Mouse (Mus musculus) right cerebral cortex, postnatal 25 days (tissue): ENCODE measurements around the gene Mgll.
A peak's percentile ranks its signal among the peaks of the same experiment; 100 is the strongest.

Source experiments
- DNase-seq: peaks from one replicate; pipeline ENCODE4 v3.0.0; 2022

The Mgll gene

DNA sequence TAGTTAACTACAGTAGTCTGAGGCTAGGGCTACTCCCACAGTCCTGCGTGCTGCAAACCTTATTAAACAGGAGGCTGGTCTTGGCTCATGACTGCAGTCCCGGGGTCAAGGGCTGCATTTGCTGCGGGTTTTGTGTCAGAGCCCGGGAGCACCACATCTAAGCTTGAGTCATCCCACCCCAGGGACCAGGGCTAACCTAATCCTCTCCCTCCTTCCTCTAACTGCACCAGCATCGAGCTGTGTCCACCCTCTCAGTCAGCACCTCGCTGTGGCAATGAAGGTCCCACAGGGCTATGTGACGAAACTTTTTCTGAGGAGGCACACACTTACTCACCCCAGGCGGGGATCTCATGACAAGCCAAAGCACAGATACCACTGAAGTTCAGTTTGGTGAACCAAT, 22.1 kb downstream of the Mgll start:
- no peak for DNase-seq

DNA sequence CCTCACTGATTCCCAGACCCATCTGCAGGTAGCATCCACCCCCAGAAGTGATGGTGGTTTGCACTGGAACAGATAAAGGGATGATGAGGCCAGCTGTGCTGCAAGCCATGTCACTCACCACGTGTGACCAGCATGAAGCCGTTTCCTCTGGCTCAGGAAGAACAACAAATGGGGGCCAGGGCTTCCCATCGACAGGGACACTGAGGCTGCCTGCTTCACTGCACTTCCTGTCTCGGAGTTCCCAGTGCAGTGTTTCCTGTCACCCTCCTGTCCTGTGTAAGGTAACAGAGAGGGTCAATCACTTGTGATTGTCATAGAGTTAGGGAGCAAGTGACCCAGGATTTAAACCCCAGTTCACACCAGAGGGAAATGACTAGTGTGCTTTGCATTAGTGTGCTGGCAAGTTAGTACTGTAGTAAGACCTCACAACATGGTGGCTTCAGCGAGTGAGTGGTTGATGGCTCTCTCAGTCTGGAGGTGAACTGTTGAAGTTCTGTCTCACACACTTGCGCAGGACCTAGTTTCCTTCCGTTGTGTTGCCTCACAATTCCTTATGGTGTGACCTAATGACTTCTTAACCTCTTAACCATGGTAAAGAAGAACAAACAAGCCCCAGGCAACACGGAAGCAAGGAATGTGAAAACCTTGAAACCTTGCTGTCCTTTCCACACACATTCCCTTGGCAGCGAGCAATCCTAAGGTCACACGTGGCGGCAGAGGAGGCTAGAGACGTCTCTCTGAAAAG, 23.3 kb downstream of the Mgll start:
- no peak for DNase-seq

DNA sequence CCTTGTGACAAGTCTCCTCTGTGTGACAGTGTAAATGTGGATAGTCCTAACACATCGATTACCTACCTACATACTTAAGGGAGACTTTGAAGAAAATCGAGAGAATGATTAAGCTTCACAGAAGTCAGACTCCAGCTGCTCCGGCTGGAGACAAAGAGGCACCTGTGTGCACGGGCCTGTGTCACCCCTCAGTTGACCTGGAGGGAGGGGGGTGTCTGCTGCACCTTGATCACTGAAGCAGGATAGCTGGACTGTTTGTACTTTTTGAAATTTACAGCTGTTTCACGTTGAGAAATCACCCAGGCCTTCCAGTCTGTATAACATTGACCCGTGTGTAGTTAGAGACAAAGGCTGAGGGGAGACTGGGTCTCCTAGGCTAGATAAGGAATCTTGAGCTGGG, 26.7 kb downstream of the Mgll start:
- no peak for DNase-seq

DNA sequence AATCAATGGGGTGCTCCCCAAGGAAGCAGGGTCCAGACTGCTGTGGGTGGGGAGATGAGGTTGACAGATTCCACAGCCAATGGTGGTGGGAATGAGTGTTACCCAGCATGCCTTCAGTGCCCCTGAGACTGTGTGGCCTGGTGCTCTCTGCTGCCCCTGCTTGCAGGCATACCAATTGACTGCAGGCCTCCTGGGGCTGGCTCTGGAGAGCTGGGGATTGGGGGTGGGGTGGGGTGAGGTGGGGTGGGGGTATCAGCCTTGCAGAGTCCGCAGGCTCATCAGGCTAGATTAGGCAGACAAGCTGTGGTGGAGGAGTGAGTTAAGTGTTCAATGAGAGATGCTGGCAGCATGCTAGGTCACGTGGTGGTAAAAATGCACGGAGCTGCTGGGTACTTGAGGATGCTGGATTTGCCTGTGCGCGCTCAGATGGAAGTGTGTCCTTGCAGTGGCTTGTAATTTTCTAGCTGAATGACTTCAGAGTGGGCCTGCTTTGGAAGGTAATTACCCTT, 28.6 kb downstream of the Mgll start:
- no peak for DNase-seq

DNA sequence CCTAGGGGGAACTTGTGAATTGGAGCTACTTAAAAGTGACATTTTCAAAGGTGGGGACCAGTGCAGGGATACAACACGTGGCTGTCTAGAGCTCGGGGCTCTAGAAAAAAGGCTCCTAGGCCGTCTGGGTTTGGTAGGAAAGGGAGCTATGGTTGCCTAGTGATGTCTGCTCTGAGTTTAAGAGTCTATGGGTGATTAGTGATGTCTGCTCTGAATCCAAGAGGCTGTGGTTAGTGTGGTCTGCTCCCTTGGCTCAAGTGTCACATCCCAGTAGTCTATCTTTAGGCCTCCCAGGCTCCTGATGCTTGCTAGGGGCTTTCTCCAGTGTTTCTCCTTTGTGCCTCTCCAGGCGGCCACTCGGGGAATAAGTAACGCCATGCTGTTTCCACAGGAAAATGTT, 29.4 kb downstream of the Mgll start:
- DNase-seq = no peak

DNA sequence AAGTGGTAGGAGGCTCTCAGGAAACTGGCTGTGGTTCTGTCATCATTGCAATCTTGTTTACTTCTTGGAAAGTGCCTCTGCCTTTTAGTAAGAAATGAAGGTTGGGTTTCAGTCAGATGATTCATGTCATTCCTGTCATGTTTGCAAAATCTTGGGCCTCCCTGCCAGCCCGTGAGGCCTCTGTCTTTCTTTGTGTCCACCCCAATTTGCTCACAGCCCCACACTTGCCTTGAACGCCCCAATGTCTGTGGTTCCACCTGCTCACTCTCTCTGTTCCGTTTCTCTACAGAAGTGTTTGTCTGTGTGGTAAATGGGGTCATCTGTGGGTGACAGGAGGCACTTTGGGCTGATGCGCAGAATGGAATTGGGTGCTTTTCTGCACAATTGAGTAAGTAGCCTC, 32.8 kb downstream of the Mgll start:
- no peak for DNase-seq

DNA sequence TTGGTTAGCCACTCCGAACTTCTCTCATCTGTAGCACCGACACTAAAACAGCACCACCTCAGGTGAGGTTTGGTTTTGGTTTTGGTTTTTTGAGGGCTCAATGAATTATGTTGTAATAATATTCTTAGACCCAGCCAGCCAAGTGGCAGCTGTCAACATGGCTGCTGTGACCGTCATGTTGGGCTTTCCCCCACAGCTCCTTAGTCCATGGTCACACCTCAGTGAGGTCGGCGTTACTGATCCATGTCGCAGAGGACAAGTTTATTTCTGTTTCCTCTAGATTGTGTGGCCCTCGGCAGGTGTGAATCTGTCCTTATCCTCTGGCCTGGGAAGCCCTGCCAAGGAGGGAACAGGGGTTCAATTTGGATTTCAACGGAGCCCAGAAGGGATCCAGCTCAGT, 33.9 kb downstream of the Mgll start:
- no peak for DNase-seq

DNA sequence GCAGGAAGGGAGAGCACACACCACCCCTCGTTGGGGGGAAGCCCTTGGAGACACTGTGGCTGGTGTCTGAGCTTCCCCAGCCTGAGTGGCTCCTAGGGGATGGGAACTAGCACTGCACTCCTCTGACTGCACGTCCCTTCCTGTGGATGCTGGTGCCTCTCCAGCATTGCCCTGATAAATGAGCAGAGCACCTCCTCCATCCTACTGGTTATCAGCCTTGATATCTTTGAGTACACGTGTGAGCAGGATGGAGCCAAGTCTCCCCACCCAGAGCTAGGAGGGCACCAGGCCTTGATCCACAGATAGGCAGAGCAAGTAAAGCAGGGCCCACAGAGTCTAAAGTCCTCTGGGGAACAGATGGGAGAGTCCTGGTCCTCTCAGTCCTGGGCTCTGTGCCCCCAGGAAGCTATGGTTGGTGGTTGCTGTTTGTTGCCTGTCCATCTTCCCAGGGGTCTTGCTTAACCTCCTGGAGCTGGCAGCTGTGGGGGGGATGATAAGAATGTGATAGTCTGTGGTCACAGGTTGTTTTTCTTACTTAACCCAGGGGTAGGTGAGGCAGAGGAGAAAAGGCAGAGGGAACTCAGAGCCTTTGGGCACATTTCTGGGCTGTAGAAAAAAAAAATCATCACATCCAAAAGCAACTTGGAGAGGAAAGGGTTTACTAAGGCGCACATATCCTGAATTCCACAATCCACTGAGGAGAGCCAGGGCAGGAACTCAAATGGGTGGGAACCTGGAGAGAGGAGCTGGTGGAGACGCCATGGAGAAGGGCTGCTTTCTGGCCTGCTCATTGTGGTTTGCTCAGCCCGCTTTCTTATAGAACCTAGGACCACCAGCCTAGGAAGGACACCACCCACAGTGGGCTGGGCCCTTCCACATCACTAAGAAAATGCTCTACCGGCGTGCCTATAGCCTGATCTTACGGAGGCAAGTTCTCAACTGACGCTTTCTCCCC, 34.6 kb downstream of the Mgll start:
- DNase-seq = no peak

DNA sequence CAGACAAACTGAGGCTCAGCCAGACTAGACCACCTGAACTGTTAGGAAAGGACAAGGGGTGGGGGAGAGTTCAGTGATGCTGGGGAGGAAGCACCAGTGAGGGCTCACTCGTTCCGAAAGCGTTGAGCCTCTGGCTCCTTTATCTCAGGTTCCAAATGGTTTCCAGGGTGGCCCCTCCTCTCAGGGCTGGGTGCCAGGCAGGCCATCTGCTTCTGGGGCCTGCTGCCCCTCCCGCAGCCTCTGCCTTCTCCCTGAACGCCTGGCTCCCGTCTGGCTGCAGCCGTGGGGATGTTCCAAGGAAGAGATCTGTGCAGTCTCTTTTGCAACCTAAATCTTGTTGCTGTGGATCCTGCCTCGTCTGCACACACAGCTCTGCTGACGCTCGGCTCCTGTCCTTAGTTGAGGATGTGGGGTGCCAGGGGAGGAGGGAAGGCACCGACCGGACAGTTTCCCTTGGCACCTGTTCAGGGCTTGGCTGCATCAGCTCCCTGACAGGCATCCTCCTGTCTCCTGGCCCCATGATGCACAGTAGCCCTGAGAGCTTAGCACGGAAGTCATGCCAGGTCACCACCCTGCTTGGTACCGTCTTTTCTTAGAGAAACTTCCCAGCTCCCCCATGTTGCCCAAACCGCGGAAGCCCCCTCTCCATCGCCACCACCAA, 35.7 kb downstream of the Mgll start:
- DNase-seq = peak; percentile 84

DNA sequence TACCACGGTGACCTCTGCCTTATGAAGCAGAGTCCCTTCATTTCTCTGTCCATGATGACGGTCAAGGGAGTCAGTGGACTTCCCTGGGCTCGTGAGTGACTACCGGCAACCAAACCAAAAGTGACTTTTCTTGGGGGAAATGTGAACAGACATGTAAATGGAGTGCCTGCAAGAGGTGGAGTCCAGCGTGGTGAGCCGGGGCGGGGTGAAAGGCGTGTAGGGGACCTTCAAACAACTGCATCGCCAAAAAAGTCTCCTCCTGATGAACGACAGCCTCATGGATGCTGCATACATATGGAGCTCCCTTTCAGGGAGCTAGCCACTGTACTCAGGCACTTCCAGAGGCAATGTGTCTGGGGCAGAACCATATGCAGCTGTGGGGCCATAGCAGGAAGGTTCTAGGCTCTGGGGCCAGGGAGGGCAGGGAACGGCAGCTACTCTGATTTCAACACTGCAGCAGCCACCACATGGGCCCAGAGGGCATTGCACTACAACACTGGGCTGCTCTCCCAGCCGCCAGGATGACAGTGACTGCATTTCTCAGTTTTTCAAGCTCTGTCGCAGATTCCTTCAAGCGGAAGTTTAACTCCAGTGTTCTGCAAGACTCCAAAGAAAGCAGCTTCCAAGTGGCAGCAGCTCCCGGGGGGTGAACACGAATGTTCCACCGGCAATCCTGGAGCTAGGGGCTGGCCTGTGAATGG, 36.9 kb downstream of the Mgll start:
- DNase-seq = no peak

DNA sequence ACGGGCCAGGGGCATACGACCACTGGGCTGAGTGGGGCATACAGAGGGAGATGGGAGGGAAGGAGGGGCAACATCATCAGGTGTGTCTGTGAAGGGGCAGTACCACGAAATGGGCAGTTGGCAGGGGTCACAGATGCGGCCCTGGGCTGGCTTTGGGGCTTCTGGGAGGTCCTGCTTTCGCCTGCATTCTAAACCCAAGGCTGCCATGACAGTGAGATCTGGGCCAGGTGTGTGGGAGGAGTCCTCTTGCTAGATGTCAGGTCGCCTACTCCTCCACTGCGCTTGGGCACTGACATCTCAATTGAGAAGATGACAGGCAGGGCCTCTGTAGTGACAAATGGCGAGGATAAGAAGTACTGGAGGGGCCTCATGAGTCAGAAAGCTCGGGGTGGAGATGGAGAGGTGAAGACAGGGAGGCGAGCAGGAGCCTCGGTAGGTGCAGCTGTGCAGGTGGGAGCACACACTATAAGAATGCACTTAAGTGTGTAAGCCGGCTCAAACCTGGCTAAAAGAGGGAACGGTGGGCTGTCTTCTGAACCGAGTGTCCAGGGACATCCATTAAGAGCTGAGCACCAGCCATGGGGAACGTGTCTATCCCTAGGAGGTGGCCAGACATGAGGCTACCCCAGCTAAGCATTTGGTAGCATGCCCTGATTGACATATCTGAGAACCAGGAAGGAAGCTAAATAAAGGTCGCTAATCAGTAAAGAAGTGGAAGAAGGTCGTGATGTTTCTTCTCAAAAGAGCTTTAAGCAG, 37.6 kb downstream of the Mgll start:
- DNase-seq = no peak

DNA sequence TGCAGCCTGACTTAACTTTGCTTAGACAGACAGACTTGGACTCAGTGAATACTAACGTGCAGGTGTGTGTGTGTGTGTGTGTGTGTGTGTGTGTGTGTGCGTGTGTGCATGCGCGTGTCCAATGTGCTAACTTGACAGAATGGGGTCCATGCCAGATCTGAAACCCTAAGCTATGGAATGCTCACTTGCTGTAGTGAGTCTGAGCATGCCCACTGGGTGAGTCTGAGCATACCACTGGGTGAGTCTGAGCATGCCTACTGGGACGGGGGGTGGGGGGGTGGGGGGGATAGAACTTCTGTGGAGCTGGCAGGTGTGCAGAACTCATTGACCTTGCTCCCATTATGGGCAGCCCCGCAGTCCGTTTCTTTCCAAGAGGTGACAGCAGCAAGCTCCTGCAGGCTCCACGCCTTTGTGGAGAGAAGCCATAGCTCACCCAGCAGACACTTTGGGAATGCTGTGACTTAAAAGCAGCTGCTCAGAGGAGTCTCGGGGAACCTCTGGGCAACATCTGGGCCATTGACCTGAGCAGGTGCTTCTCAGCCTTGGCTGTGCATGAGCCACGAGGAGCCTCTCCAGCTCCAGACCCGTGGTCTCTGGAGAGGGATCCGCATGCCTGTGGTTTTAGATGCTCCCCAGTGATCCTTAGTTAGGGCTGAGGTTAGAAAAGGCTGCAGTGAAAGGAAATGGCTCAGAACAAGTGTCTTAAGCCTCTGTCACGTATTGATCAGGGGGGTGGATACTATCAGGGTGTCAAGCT, 38.4 kb downstream of the Mgll start:
- DNase-seq = no peak

DNA sequence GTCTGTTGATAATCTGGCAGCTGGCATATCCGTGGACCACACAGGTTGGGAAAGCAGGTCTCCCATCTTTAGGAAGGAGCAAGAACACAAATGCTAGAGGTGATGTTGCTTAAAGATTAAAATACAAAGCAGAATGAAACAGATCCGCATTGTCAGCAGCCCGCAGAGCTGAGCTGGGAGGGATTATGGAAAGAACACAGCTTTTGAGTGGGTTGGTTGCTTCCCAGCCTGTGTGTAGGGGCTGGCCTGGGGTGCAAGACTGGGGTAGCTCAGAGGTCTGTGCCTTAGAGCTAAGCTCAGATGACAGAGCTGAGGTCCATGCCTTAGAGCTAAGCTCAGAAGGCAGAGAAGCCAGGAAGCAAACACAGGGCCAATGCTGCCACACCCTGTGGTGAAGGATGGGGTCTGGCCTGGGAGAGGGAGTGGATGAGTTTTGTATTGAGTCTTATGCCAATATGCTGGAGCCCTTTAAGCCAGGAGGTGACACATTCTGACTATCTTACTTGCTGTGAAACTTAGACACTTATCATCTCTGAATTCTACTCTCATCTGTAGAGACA, 39.4 kb downstream of the Mgll start:
- no peak for DNase-seq

DNA sequence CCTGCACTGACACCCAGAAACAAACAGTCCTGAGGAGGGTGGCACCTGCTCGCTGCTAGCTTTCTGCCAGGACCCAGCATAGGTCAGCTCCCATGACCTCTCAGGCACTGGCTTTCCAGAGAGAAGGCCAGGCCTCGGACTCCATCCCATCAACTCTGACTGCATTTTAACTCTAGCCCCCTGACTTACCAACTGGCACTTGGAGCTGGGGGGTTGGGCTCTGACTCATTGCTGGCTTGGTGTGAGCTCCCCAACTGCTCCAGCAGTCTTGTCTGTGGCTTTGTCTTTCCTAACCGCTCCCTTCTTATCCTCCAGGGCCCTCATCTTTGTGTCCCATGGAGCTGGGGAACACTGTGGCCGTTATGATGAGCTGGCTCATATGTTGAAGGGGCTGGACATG, 40.1 kb downstream of the Mgll start:
- DNase-seq = no peak

DNA sequence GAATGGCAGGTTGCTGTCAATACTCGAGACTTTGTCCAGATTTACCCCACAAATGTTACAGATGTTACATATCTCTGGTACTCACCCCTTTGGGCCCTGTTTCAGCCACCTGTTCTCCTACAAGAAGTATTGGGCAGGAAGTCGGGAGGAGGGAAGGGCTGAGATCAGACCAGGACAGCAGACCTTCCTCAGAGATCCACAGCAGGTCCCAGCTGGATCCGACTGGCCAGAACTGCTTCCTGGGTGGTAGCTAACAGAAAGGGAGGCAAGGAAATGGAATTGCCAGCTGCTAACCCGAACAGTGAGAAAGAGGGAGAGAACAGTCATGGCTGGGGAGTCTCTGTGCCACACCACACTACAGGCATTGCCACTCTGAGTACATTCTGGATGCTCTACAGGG, 43.5 kb downstream of the Mgll start:
- DNase-seq = no peak

DNA sequence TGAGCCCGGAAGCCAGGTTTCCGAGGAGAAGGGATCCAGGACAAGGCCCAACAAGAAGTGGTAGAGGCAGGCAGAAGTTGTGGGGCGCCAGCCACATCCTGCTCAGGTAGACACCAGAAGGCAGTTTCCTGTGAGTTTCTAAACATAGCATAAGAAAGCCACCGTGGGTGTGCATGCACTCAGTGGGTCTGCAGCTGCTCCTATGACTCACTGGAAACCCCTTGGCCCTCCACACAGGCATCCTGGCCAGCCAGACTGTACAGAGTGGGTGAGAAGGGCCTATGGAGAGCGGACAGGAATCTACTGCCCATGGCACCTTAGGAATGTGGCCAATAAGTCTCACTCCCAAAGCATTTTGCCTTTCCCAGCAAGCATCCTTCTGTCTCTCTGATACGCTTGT, 45.5 kb downstream of the Mgll start:
- DNase-seq = no peak

DNA sequence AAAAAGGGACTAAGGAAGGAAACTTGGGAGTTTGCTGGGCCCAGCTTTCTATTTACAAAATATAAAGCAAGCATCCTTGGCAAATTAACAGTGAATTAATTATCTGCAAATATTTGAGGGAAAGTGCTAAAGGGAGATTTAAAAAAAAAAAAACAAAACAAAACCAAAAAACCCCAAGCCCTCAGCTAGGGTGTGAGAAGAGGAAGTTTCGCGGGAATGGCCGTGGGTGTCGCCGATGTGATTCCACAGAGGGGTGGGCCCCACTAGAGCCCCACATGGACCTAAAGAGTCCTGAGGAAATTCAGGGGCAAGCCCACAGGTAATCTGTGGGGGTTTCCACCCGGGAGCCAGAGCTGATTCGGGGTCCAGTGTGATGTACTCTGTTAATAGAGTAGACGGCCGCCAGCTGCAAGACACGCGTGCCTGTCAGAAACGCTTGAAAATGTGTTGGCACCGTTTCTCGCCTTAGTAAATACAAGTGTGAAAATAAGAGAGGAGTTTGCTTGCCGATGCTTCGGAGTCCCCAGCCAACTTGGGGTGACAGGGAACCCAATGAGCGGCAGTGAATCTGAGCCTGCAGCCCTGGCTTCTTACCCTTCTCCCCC, 46.2 kb downstream of the Mgll start:
- no peak for DNase-seq

DNA sequence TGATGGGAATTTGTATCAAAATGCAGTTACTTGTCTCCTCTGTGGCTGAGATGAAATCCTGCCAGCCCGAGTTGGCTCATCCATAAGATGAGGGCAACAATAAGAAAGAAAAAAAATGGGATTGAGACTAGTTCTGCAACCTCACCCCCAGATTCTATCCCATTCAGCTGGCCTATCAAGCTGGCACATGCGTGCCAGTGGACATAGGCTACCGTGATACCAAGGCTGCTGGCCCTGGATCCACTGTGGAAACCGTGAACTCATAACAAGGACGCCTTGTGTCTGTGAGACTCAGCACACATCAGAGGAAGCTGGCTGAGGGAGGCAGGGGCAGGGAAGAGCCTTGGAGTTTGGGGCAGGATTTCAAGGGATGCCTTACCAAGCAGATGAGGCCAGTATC, 46.8 kb downstream of the Mgll start:
- no peak for DNase-seq

DNA sequence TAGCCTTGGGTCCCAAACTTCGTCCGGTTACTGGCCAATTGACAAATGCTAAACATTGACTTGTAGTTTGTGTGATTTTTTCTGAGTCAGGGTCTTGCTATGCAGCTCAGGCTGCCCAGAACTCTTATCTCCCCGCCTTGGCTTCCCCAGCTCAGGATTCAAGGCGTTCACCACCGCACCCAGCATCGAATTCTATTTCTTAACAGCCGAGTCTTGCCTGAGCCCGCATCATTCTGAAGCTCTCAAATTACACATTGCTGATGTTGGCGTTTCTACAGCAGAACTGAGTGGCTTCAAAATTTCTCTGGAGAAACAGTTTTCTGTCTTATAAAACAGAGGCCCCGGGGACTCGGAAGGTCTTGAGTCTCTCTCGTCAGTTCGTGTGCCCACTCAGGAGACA, 47.8 kb downstream of the Mgll start:
- no peak for DNase-seq

DNA sequence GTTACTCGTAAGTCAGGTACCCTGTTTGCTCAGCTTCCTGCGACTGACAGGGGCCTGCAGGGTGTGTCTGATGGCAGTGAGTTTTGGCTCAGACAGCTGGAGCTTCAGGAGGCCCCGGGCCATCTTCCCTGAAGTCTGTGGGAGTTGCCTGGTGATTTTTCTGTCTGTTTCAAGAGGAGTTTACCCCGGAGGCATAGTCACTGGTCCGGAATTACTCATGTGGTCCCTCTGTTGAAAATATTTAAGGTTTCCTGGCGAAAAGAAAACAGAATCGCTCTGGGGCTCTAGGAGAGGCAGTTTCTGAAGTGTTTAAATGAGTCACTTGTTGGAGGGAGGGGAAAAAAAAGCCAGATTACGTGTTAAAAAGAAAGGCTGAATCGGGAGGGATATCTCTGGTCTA, 49.8 kb downstream of the Mgll start:
- no peak for DNase-seq

DNA sequence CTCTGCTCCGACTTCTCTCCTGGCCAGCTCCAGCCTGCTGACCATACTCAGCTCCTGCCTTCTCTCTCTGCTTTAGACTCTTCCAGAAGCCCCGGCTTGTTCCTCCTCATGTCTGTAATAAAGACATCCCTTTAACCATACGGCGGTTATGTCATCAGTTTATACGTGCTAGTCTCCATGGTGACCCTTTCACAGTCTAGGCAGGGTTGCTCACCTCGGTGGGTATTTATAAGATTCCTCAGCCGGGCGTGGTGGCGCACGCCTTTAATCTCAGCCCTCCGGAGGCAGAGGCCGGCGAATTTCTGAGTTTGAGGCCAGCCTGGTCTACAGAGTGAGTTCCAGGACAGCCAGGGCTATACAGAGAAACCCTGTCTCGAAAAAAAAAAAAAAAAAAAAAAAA, 51.1 kb downstream of the Mgll start:
- no peak for DNase-seq
